Mouse (Mus musculus) limb, embryonic 10.5 days (tissue): Measurements from ENCODE around the gene Zfp14. TPM values are rescaled to one million over a fixed set of nuclear protein-coding genes. Genes with fewer than 3 reads are reported as not detected.

ENCODE experiments used
- DNase-seq: peaks from one replicate; pipeline ENCODE4 v3.0.0-alpha.2; 2017; ENCODE audit warnings: low spot score
- H3K27ac ChIP-seq: fragments of 300-500 bp; sonication (generic); 2 replicates; pipeline ENCODE4 v1.5.1; 2016; ENCODE audit warnings: mild to moderate bottlenecking
- H3K27me3 ChIP-seq: fragments of 300-500 bp; sonication (generic); 2 replicates; pipeline ENCODE4 v1.6.1; 2016; ENCODE audit warnings: low read depth, mild to moderate bottlenecking; ENCODE audit not compliant: poor library complexity, severe bottlenecking
- H3K36me3 ChIP-seq: fragments of 300-500 bp; sonication (generic); 2 replicates; pipeline ENCODE4 v1.6.1; 2016; ENCODE audit warnings: mild to moderate bottlenecking, moderate library complexity
- H3K4me1 ChIP-seq: fragments of 300-500 bp; sonication (generic); 2 replicates; pipeline ENCODE4 v1.6.1; 2016
- H3K4me3 ChIP-seq: fragments of 300-500 bp; sonication (generic); 2 replicates; pipeline ENCODE4 v1.5.1; 2016; ENCODE audit warnings: mild to moderate bottlenecking, moderate library complexity
- H3K9me3 ChIP-seq: fragments of 300-500 bp; sonication (generic); replicated peaks from 2 replicates; pipeline ENCODE4 v1.6.1; 2016; ENCODE audit warnings: mild to moderate bottlenecking
- WGBS: fragments of 180-500 bp; shearing (Covaris S2); methylation state at CpG from one replicate; pipeline ENCODE4 v1.1.7; 2016; 5-methylcytosine and 5-hydroxymethylcytosine counted together
- polyA plus RNA-seq: library from polyadenylated mRNA; unstranded; fragments of >200 nt; fragmentation: Nextera tagmentation; extraction: Ambion mirVana; gene quantifications from 2 replicates; pipeline ENCODE4 v1.2.1, GENCODE M21; 2016

Gene Zfp14
- polyA plus RNA-seq, 1 experiment from 2014 or later = 3.6 TPM

- Histone ChIP-seq H3K9me3 (no peaks in the 10 kb centered on the region), H3K27ac (no peak overlapping the region), H3K36me3 (peaks cover 98% of the 10 kb centered on the region), H3K4me3 (no peak overlapping the region), H3K4me1 (no peaks in the 10 kb centered on the region), H3K27me3 (no peaks in the 10 kb centered on the region)
- no peak for DNase-seq
- 88% methylated on average over 2 of the region's 2 CpGs for WGBS
These were observed 31.6 kb downstream of the Zfp14 start for GRCm38 (mm10) chr7:30019543-30019942.

- no peak overlapping the region for H3K4me3 ChIP-seq
- H3K27ac ChIP-seq = no peak overlapping the region
- no peaks in the 10 kb centered on the region for H3K9me3 ChIP-seq
- no peaks in the 10 kb centered on the region for H3K4me1 ChIP-seq
- WGBS = 97% methylated on average over 6 of the region's 6 CpGs
- no peaks in the 10 kb centered on the region for H3K27me3 ChIP-seq
- DNase-seq = no peak
- H3K36me3 ChIP-seq = peaks cover 96% of the 10 kb centered on the region
These were observed 34.0 kb downstream of the Zfp14 start for GRCm38 (mm10) chr7:30017226-30017625.

- no peaks in the 10 kb centered on the region for H3K27me3 ChIP-seq
- H3K36me3 ChIP-seq = peaks cover 93% of the 10 kb centered on the region
- H3K27ac ChIP-seq = no peak overlapping the region
- no peak for DNase-seq
- no peaks in the 10 kb centered on the region for H3K9me3 ChIP-seq
- WGBS = 83% methylated on average over 4 of the region's 4 CpGs
- peaks cover 5% of the 10 kb centered on the region for H3K4me1 ChIP-seq
- no peak overlapping the region for H3K4me3 ChIP-seq
These were observed 38.2 kb downstream of the Zfp14 start for GRCm38 (mm10) chr7:30012956-30013363.

- DNase-seq = no peak
- H3K4me3 ChIP-seq = no peak overlapping the region
- WGBS = 84% methylated on average over 10 of the region's 10 CpGs
- H3K4me1 ChIP-seq = peaks cover 6% of the 10 kb centered on the region
- no peaks in the 10 kb centered on the region for H3K27me3 ChIP-seq
- no peaks in the 10 kb centered on the region for H3K9me3 ChIP-seq
- peaks cover 93% of the 10 kb centered on the region for H3K36me3 ChIP-seq
- no peak overlapping the region; the same call in 1 of the 2 replicates for H3K27ac ChIP-seq
These were observed 40.5 kb downstream of the Zfp14 start for GRCm38 (mm10) chr7:30010551-30011195.

- no peak for DNase-seq
- peaks cover 6% of the 10 kb centered on the region for H3K4me1 ChIP-seq
- peaks cover 93% of the 10 kb centered on the region for H3K36me3 ChIP-seq
- no peak overlapping the region for H3K27ac ChIP-seq
- 82% methylated on average over 21 of the region's 21 CpGs for WGBS
- H3K9me3 ChIP-seq = no peaks in the 10 kb centered on the region
- H3K27me3 ChIP-seq = no peaks in the 10 kb centered on the region
- H3K4me3 ChIP-seq = no peak overlapping the region
These were observed 41.7 kb downstream of the Zfp14 start for GRCm38 (mm10) chr7:30009321-30010085.

- DNase-seq = no peak
- 88% methylated on average over 6 of the region's 6 CpGs for WGBS
- peaks cover 93% of the 10 kb centered on the region for H3K36me3 ChIP-seq
- no peaks in the 10 kb centered on the region for H3K9me3 ChIP-seq
- no peak overlapping the region for H3K4me3 ChIP-seq
- peak overlapping the region; percentile 46; the same call in 1 of the 2 replicates for H3K27ac ChIP-seq
- peaks cover 6% of the 10 kb centered on the region for H3K4me1 ChIP-seq
- H3K27me3 ChIP-seq = no peaks in the 10 kb centered on the region
These were observed 43.0 kb downstream of the Zfp14 start for GRCm38 (mm10) chr7:30008020-30008690.

- Histone ChIP-seq H3K9me3 (no peaks in the 10 kb centered on the region), H3K27me3 (no peaks in the 10 kb centered on the region), H3K4me3 (no peak overlapping the region), H3K27ac (peak overlapping the region; percentile 46; the same call in 1 of the 2 replicates), H3K4me1 (peaks cover 6% of the 10 kb centered on the region), H3K36me3 (peaks cover 93% of the 10 kb centered on the region)
- DNase-seq = no peak
- 80% methylated on average over 1 of the region's 1 CpGs for WGBS
These were observed 43.6 kb downstream of the Zfp14 start for GRCm38 (mm10) chr7:30007601-30008000.

GRCm38 (mm10) chr7:30000601-30001000 lies 50.6 kb downstream of the Zfp14 start:
- 93% methylated on average over 5 of the region's 5 CpGs for WGBS
- no peaks in the 10 kb centered on the region for H3K4me1 ChIP-seq

GRCm38 (mm10) chr7:29995134-29995533 lies 56.0 kb downstream of the Zfp14 start:
- no peak overlapping the region for H3K27ac ChIP-seq
- H3K4me1 ChIP-seq = no peaks in the 10 kb centered on the region
- H3K36me3 ChIP-seq = peaks cover 99% of the 10 kb centered on the region
- DNase-seq = no peak
- no peaks in the 10 kb centered on the region for H3K27me3 ChIP-seq
- 93% methylated on average over 8 of the region's 8 CpGs for WGBS
- H3K4me3 ChIP-seq = no peak overlapping the region
- H3K9me3 ChIP-seq = no peaks in the 10 kb centered on the region

More at GRCm38 (mm10) chr7:30000601-30001000, 50.6 kb downstream of the Zfp14 start:
- DNase-seq = no peak
- Histone ChIP-seq H3K9me3 (no peaks in the 10 kb centered on the region), H3K27me3 (no peaks in the 10 kb centered on the region), H3K27ac (no peak overlapping the region), H3K36me3 (peaks cover 92% of the 10 kb centered on the region), H3K4me3 (no peak overlapping the region)

- DNase-seq = no peak
- H3K9me3 ChIP-seq = no peaks in the 10 kb centered on the region
- no peaks in the 10 kb centered on the region for H3K4me1 ChIP-seq
- no peaks in the 10 kb centered on the region for H3K27me3 ChIP-seq
- no peak overlapping the region for H3K27ac ChIP-seq
- WGBS = 96% methylated on average over 9 of the region's 9 CpGs
- peaks cover 95% of the 10 kb centered on the region for H3K36me3 ChIP-seq
- H3K4me3 ChIP-seq = no peak overlapping the region
These were observed 57.8 kb downstream of the Zfp14 start for GRCm38 (mm10) chr7:29993340-29993739.

GRCm38 (mm10) chr7:29992698-29993097 lies 58.5 kb downstream of the Zfp14 start:
- Histone ChIP-seq H3K27me3 (no peaks in the 10 kb centered on the region), H3K4me3 (no peak overlapping the region), H3K27ac (no peak overlapping the region), H3K9me3 (no peaks in the 10 kb centered on the region), H3K4me1 (no peaks in the 10 kb centered on the region), H3K36me3 (peaks cover 95% of the 10 kb centered on the region)
- WGBS = 97% methylated on average over 8 of the region's 8 CpGs
- DNase-seq = no peak

- no peak for DNase-seq
- Histone ChIP-seq H3K4me3 (no peak overlapping the region), H3K36me3 (peaks cover 84% of the 10 kb centered on the region), H3K9me3 (no peaks in the 10 kb centered on the region), H3K27ac (no peak overlapping the region), H3K4me1 (peaks cover 7% of the 10 kb centered on the region; the same call in 1 of the 2 replicates), H3K27me3 (no peaks in the 10 kb centered on the region)
- WGBS = 92% methylated on average over 11 of the region's 11 CpGs
These were observed 62.1 kb downstream of the Zfp14 start for GRCm38 (mm10) chr7:29989031-29989430.

GRCm38 (mm10) chr7:29987551-29987950 lies 63.6 kb downstream of the Zfp14 start:
- no peak for DNase-seq
- WGBS = 96% methylated on average over 5 of the region's 5 CpGs
- Histone ChIP-seq H3K4me3 (no peak overlapping the region), H3K27me3 (no peaks in the 10 kb centered on the region), H3K36me3 (peaks cover 70% of the 10 kb centered on the region), H3K9me3 (no peaks in the 10 kb centered on the region), H3K4me1 (peaks cover 13% of the 10 kb centered on the region), H3K27ac (no peak overlapping the region)
